Mouse (Mus musculus): Measurements from ENCODE around the gene Mrps21. TPM values are rescaled to one million over a fixed set of nuclear protein-coding genes. Genes with fewer than 3 reads are reported as not detected.
A peak's percentile ranks its signal among the peaks of the same experiment; 100 is the strongest.

Mrps21 gene
- polyA plus RNA-seq, 2 experiments = 155 to 303 TPM

- Histone ChIP-seq H3K4me3 (replicated peaks; ENCODE audit: low read length) (no peak overlapping the region), H3K4me1 (ENCODE audit: control insufficient read depth, insufficient read depth, low read length) (peaks cover 10% of the 10 kb centered on the region; the same call in 1 of the 2 replicates), H3K27ac (replicated peaks; ENCODE audit: low read depth, low read length) (no peak overlapping the region), H3K9me3 (ENCODE audit: control insufficient read depth, low read length) (no peaks in the 10 kb centered on the region), H3K27me3 (ENCODE audit: control insufficient read depth, insufficient read depth, low read length) (no peaks in the 10 kb centered on the region), H3K36me3 (ENCODE audit: control insufficient read depth, insufficient read depth, low read length) (no peaks in the 10 kb centered on the region), H3K4me2 (replicated peaks; ENCODE audit: low read depth, low read length, severe bottlenecking) (no peak overlapping the region), H3K9ac (ENCODE audit: low read depth, low read length, severe bottlenecking) (no peak overlapping the region)
- DNase-seq (ENCODE audit: low spot score) = peak; percentile 42
- no peak for TF ChIP-seq POLR2A (IDR thresholded peaks at IDR 0.05; ENCODE audit: borderline replicate concordance, extremely low read depth, insufficient read depth, insufficient read length)
- WGBS = 21% methylated on average over 3 of the region's 3 CpGs
- ATAC-seq (ENCODE audit: low FRiP score, low read depth) = no peak
These were observed 18.3 kb upstream of the Mrps21 start for GRCm38 (mm10) chr3:95889664-95890063.

GRCm38 (mm10) chr3:95887596-95887995, 16.3 kb upstream of the Mrps21 start:
- ATAC-seq (ENCODE audit: low FRiP score, low read depth) (no peak), DNase-seq (ENCODE audit: low spot score) (no peak)
- Histone ChIP-seq H3K9me3 (ENCODE audit: control insufficient read depth, low read length) (no peaks in the 10 kb centered on the region), H3K9ac (ENCODE audit: low read depth, low read length, severe bottlenecking) (no peak overlapping the region), H3K27ac (replicated peaks; ENCODE audit: low read depth, low read length) (no peak overlapping the region), H3K27me3 (ENCODE audit: control insufficient read depth, insufficient read depth, low read length) (no peaks in the 10 kb centered on the region), H3K4me2 (replicated peaks; ENCODE audit: low read depth, low read length, severe bottlenecking) (no peak overlapping the region), H3K4me1 (ENCODE audit: control insufficient read depth, insufficient read depth, low read length) (peaks cover 8% of the 10 kb centered on the region; the same call in 1 of the 2 replicates), H3K4me3 (replicated peaks; ENCODE audit: low read length) (no peak overlapping the region), H3K36me3 (ENCODE audit: control insufficient read depth, insufficient read depth, low read length) (no peaks in the 10 kb centered on the region)
- WGBS = 82% methylated on average over 4 of the region's 4 CpGs
- no peak for TF ChIP-seq POLR2A (IDR thresholded peaks at IDR 0.05; ENCODE audit: borderline replicate concordance, extremely low read depth, insufficient read depth, insufficient read length)

GRCm38 (mm10) chr3:95884400-95884799, 13.1 kb upstream of the Mrps21 start:
- Histone ChIP-seq H3K4me2 (replicated peaks; ENCODE audit: low read depth, low read length, severe bottlenecking) (no peak overlapping the region), H3K4me1 (ENCODE audit: control insufficient read depth, insufficient read depth, low read length) (0 out of 2 replicates have a peak, but pooled peaks cover 6% of the 10 kb centered on the region), H3K4me3 (replicated peaks; ENCODE audit: low read length) (no peak overlapping the region), H3K9me3 (ENCODE audit: control insufficient read depth, low read length) (no peaks in the 10 kb centered on the region), H3K27ac (replicated peaks; ENCODE audit: low read depth, low read length) (no peak overlapping the region), H3K36me3 (ENCODE audit: control insufficient read depth, insufficient read depth, low read length) (no peaks in the 10 kb centered on the region), H3K9ac (ENCODE audit: low read depth, low read length, severe bottlenecking) (no peak overlapping the region), H3K27me3 (ENCODE audit: control insufficient read depth, insufficient read depth, low read length) (no peaks in the 10 kb centered on the region)
- no peak for TF ChIP-seq POLR2A (IDR thresholded peaks at IDR 0.05; ENCODE audit: borderline replicate concordance, extremely low read depth, insufficient read depth, insufficient read length)
- 60% methylated on average over 5 of the region's 5 CpGs for WGBS
- ATAC-seq (ENCODE audit: low FRiP score, low read depth) (no peak), DNase-seq (ENCODE audit: low spot score) (no peak)

GRCm38 (mm10) chr3:95882816-95883425, 11.6 kb upstream of the Mrps21 start:
- H3K4me2 ChIP-seq (replicated peaks; ENCODE audit: low read depth, low read length, severe bottlenecking) = peak overlapping the region; percentile 89
- H3K9ac ChIP-seq (ENCODE audit: low read depth, low read length, severe bottlenecking) = peak overlapping the region; percentile 42
- H3K4me3 ChIP-seq (replicated peaks; ENCODE audit: low read length) = peak overlapping the region; percentile 48
- no peak overlapping the region for H3K27ac ChIP-seq (replicated peaks; ENCODE audit: low read depth, low read length)
- no peaks in the 10 kb centered on the region for H3K27me3 ChIP-seq (ENCODE audit: control insufficient read depth, insufficient read depth, low read length)
- ATAC-seq (ENCODE audit: low FRiP score, low read depth) = no peak
- DNase-seq (ENCODE audit: low spot score) = peak; percentile 85
- no peaks in the 10 kb centered on the region for H3K9me3 ChIP-seq (ENCODE audit: control insufficient read depth, low read length)
- no peak for TF ChIP-seq POLR2A (IDR thresholded peaks at IDR 0.05; ENCODE audit: borderline replicate concordance, extremely low read depth, insufficient read depth, insufficient read length)
- 0 out of 2 replicates have a peak, but pooled peaks cover 6% of the 10 kb centered on the region for H3K4me1 ChIP-seq (ENCODE audit: control insufficient read depth, insufficient read depth, low read length)
- 3% methylated on average over 24 of the region's 24 CpGs for WGBS
- no peaks in the 10 kb centered on the region for H3K36me3 ChIP-seq (ENCODE audit: control insufficient read depth, insufficient read depth, low read length)

- 0 out of 2 replicates have a peak, but pooled peaks have one; percentile 18 for TF ChIP-seq POLR2A (IDR thresholded peaks at IDR 0.05; ENCODE audit: borderline replicate concordance, extremely low read depth, insufficient read depth, insufficient read length)
- Histone ChIP-seq H3K36me3 (ENCODE audit: control insufficient read depth, insufficient read depth, low read length) (no peaks in the 10 kb centered on the region), H3K4me3 (replicated peaks; ENCODE audit: low read length) (peak within 1 kb of the TSS; percentile 48), H3K27ac (replicated peaks; ENCODE audit: low read depth, low read length) (no peak within 1 kb of the TSS), H3K9ac (ENCODE audit: low read depth, low read length, severe bottlenecking) (peak within 1 kb of the TSS; percentile 42), H3K27me3 (ENCODE audit: control insufficient read depth, insufficient read depth, low read length) (no peaks in the 10 kb centered on the region), H3K4me1 (ENCODE audit: control insufficient read depth, insufficient read depth, low read length) (0 out of 2 replicates have a peak, but pooled peaks cover 6% of the 10 kb centered on the region), H3K9me3 (ENCODE audit: control insufficient read depth, low read length) (no peaks in the 10 kb centered on the region), H3K4me2 (replicated peaks; ENCODE audit: low read depth, low read length, severe bottlenecking) (peak within 1 kb of the TSS; percentile 89)
- WGBS = under 1% methylated on average over 66 of the region's 66 CpGs
- peak; percentile 95 for DNase-seq (ENCODE audit: low spot score)
- ATAC-seq (ENCODE audit: low FRiP score, low read depth) = peak; percentile 100
These were observed 10.9 kb upstream of the Mrps21 start, which contains the start of gene Ciart for GRCm38 (mm10) chr3:95881979-95882815. TSS of gene Ciart (minus strand) at chr3:95882251.
